ENCODE assay signal across 7 mouse cellular contexts in the genomic region with DNA sequence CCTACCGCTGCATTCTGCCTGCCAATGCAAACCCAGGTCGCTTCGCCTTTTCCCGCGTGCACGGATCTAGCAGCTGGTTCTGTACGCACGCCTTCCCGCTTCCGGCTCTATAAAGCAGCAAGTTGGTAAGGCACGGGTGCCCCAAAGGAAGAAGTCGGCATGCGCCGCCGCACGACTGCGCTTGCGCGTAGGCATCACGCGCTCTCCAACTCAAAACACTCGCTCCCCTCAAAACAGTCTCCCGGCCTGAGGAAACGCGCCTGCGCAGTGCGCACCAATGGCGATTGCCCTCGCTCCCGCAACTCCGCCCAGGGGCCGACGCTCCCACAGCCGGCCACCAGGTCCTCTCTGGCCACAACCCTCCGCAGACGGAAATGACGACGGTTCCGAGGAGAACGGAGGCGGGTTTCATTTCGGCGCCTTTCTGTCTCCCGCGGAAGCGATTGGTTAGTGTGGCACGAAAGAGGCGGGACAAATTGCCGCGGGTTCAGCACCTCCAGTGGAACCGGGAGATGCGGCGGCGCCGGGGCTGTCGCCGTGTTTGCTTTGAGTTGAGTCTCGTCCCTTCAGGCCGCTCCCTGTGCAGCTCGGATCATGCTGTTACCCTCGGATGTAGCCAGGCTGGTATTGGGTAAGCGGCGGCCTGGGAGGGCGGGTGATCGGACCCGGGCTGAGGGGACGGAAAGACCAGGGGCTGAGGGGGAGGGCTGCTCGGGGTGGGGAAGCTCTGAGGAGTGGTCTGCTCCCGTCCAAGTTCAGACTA. TPM values are rescaled to one million over a fixed set of nuclear protein-coding genes. Genes with fewer than 3 reads are reported as not detected.
A peak's percentile ranks its signal among the peaks of the same experiment; 100 is the strongest.
DNase-seq lines count a peak whose midpoint lies in the region; ATAC-seq lines count a peak whose summit lies in the region.

A gene (minus strand): TSS at position 183 of the 763 bp plus-strand sequence.
A gene (plus strand): TSS at position 490 of the 763 bp plus-strand sequence.

- H3K9me3 ChIP-seq in intestine, embryonic 16.5 days (ENCODE audit: control insufficient read depth, low read length) = no peaks in the 10 kb centered on the region
- H3K9me3 ChIP-seq in midbrain, embryonic 11.5 days (ENCODE audit: control insufficient read depth, low read length) = no peaks in the 10 kb centered on the region

- peak within 1 kb of the TSS; percentile 84 for H3K9ac ChIP-seq in intestine, embryonic 16.5 days (ENCODE audit: low read depth, low read length)
- H3K9ac ChIP-seq in midbrain, embryonic 11.5 days (ENCODE audit: low read length) = peak within 1 kb of the TSS; percentile 88

- WGBS in intestine, embryonic 16.5 days = 0% methylated on average over 69 of the region's 69 CpGs
- WGBS in midbrain, embryonic 11.5 days = under 1% methylated on average over 69 of the region's 69 CpGs

- peak within 1 kb of the TSS; percentile 60 for H3K4me3 ChIP-seq in intestine, embryonic 16.5 days (ENCODE audit: low read length)
- peak within 1 kb of the TSS; percentile 88 for H3K4me3 ChIP-seq in midbrain, embryonic 11.5 days (ENCODE audit: low read depth, low read length)

- peaks cover 8% of the 10 kb centered on the region for H3K4me1 ChIP-seq in intestine, embryonic 16.5 days (ENCODE audit: control insufficient read depth, insufficient read depth, low read length)
- H3K4me1 ChIP-seq in midbrain, embryonic 11.5 days (ENCODE audit: control insufficient read depth, insufficient read depth, low read length) = peaks cover 17% of the 10 kb centered on the region; the same call in 1 of the 2 replicates

- H3K36me3 ChIP-seq in intestine, embryonic 16.5 days (ENCODE audit: control insufficient read depth, insufficient read depth, low read length) = no peaks in the 10 kb centered on the region
- H3K36me3 ChIP-seq in midbrain, embryonic 11.5 days (ENCODE audit: control insufficient read depth, insufficient read depth, low read length) = no peaks in the 10 kb centered on the region

- peak; percentile 99 for ATAC-seq in intestine, embryonic 16.5 days
- ATAC-seq in midbrain, embryonic 11.5 days (ENCODE audit: low FRiP score) = peak; percentile 99

- no peaks in the 10 kb centered on the region for H3K27me3 ChIP-seq in intestine, embryonic 16.5 days (replicated peaks; ENCODE audit: control insufficient read depth, insufficient read depth, low read length)
- no peaks in the 10 kb centered on the region for H3K27me3 ChIP-seq in midbrain, embryonic 11.5 days (ENCODE audit: control insufficient read depth, insufficient read depth, low read length)

- intact Hi-C loops in left cerebral cortex, postnatal 36 days (cut with DNase I) = loop anchor here (5.0 kb wide), 1 partner anchor 289 kb away; a partner anchor contains a TSS

- DNase-seq in adrenal gland, adult 8-10 months = peak; percentile 100
- peak; percentile 99 for DNase-seq in embryo, embryonic 9.5 days (ENCODE audit: extremely low spot score)
- DNase-seq in gastrocnemius, postnatal 4 days (ENCODE audit: low spot score in 2 of 2) = peak; percentile 99
- peak; percentile 100 for DNase-seq in left cerebral cortex, postnatal 36 days (ENCODE audit: low spot score in 2 of 2)
- peak; percentile 100 for DNase-seq in midbrain, embryonic 11.5 days (ENCODE audit: low spot score, missing footprints)
- peak; percentile 100 for DNase-seq in skeletal muscle tissue, adult 2 months (ENCODE audit: low read depth, low spot score)

- peak within 1 kb of the TSS; percentile 85 for H3K27ac ChIP-seq in intestine, embryonic 16.5 days (ENCODE audit: low read length)
- peak within 1 kb of the TSS; percentile 82 for H3K27ac ChIP-seq in midbrain, embryonic 11.5 days (ENCODE audit: low read depth, low read length)

- H3K4me2 ChIP-seq in intestine, embryonic 16.5 days (ENCODE audit: low read depth, low read length) = peak within 1 kb of the TSS; percentile 81
- H3K4me2 ChIP-seq in midbrain, embryonic 11.5 days = peak within 1 kb of the TSS; percentile 87

RNA-seq across cellular contexts. Expression of the first gene that starts in this region (rescaled TPM):
- total RNA-seq in adrenal gland, adult 8-10 months (2022) = 10 to 100 TPM; 16.0 to 22.9 (median 20.7) TPM
- 10 to 100 TPM; 15.2 to 16.6 TPM for total RNA-seq in gastrocnemius, postnatal 4 days (2021)
- 8.4 and 9.5 TPM in 2 replicates for polyA plus RNA-seq in intestine, embryonic 16.5 days (2015; fragmentation: Nextera tagmentation; extraction: Ambion mirVana)
- 10 to 100 TPM; 13.2 to 18.5 TPM for total RNA-seq in left cerebral cortex, postnatal 36 days (2021)
- polyA plus RNA-seq in midbrain, embryonic 11.5 days (2014; fragmentation: Nextera tagmentation; extraction: Ambion mirVana) = 17.7 and 18.0 TPM in 2 replicates

RNA-seq across cellular contexts. Expression of the second gene that starts in this region (rescaled TPM):
- 10 to 100 TPM; 12.6 to 16.6 (median 14.6) TPM for total RNA-seq in adrenal gland, adult 8-10 months (2022)
- total RNA-seq in gastrocnemius, postnatal 4 days (2021) = 10 to 100 TPM; 11.9 to 14.2 TPM
- polyA plus RNA-seq in intestine, embryonic 16.5 days (2015; fragmentation: Nextera tagmentation; extraction: Ambion mirVana) = 10.6 and 11.7 TPM in 2 replicates
- 10 to 100 TPM; 16.7 to 19.9 TPM for total RNA-seq in left cerebral cortex, postnatal 36 days (2021)
- polyA plus RNA-seq in midbrain, embryonic 11.5 days (2014; fragmentation: Nextera tagmentation; extraction: Ambion mirVana) = 22.2 and 25.4 TPM in 2 replicates

Comparison
In these comparisons a context has a peak if more than half of its experiments do, and no peak if none do; other contexts are left out.
1. Peak in every context shown above with its lines: DNase-seq, ATAC-seq, H3K4me3 ChIP-seq and H3K27ac ChIP-seq.